Mouse (Mus musculus): Measurements from ENCODE around the gene Dkk2.

GRCm38 (mm10) chr3:132130781-132131180, 45.7 kb downstream of the Dkk2 start:
- TF ChIP-seq CTCF (IDR thresholded peaks at IDR 0.05; ENCODE audit: borderline replicate concordance, extremely low read depth, insufficient read depth, insufficient read length) = no peak
- TF ChIP-seq POLR2A (IDR thresholded peaks at IDR 0.05; ENCODE audit: borderline replicate concordance, extremely low read depth, insufficient read depth, insufficient read length, poor library complexity, severe bottlenecking) = no peak

Measured in brain, embryonic 14.5 days (tissue).